Mouse (Mus musculus) MEL (cell line): ENCODE results near the gene D8Ertd738e. TPM values are rescaled to one million over a fixed set of nuclear protein-coding genes. Genes with fewer than 3 reads are reported as not detected.

Experiments used
- DNase-seq: peaks from one replicate; pipeline ENCODE4 v3.0.0; 2011; ENCODE audit warnings: low read depth, low spot score
- H3K27ac ChIP-seq: 2 replicates; pipeline ENCODE4 v1.5.1; 2012; ENCODE audit warnings: low read depth, mild to moderate bottlenecking, control low read depth, low read length, moderate library complexity; ENCODE audit not compliant: control insufficient read depth
- H3K27me3 ChIP-seq, 2 experiments: fragments of 150-350 bp in 1 of 2; sonication (generic) in 1 of 2; 2 replicates each; pipeline ENCODE4 v1.6.1; 2012; ENCODE audit warnings: low read length in 2 of 2, mild to moderate bottlenecking in 2 of 2, improper control_type of control experiment in 1 of 2, moderate library complexity in 1 of 2; ENCODE audit not compliant: insufficient read depth in 2 of 2, control insufficient read depth in 1 of 2
- H3K36me3 ChIP-seq, 2 experiments: 2 replicates each; pipeline ENCODE4 v1.6.1; 2012 to 2014; ENCODE audit warnings: low read length in 2 of 2, improper control_type of control experiment in 1 of 2, inconsistent platforms in 1 of 2, mild to moderate bottlenecking in 1 of 2; ENCODE audit not compliant: insufficient read depth in 2 of 2, control insufficient read depth in 1 of 2
- H3K4me1 ChIP-seq, 2 experiments: fragments of 150-350 bp in 1 of 2; sonication (generic) in 1 of 2; 2 replicates each; pipeline ENCODE4 v1.6.1; 2012; ENCODE audit warnings: low read length in 2 of 2, improper control_type of control experiment in 1 of 2, mild to moderate bottlenecking in 1 of 2; ENCODE audit not compliant: insufficient read depth in 2 of 2, control insufficient read depth in 1 of 2
- H3K4me3 ChIP-seq, 2 experiments: fragments of 150-350 bp in 1 of 2; sonication (generic) in 1 of 2; 2 replicates each; pipeline ENCODE4 v1.5.1; 2012; ENCODE audit warnings: low read depth in 2 of 2, low read length in 2 of 2, mild to moderate bottlenecking in 2 of 2, moderate library complexity in 2 of 2, control low read depth in 1 of 2, improper control_type of control experiment in 1 of 2; ENCODE audit not compliant: control insufficient read depth in 1 of 2, insufficient read depth in 1 of 2
- H3K79me2 ChIP-seq: 2 replicates; pipeline ENCODE4 v1.6.1; 2012; ENCODE audit warnings: mild to moderate bottlenecking, low read length, moderate library complexity; ENCODE audit not compliant: control insufficient read depth, poor library complexity, insufficient read depth
- H3K9ac ChIP-seq: 2 replicates; pipeline ENCODE4 v1.6.1; 2012; ENCODE audit warnings: low read depth, mild to moderate bottlenecking, control low read depth, low read length, moderate library complexity; ENCODE audit not compliant: control insufficient read depth, poor library complexity, severe bottlenecking
- H3K9me3 ChIP-seq: fragments of 150-350 bp; sonication (generic); replicated peaks from 2 replicates; pipeline ENCODE4 v1.6.1; 2012; ENCODE audit warnings: mild to moderate bottlenecking, low read length, improper control_type of control experiment, moderate library complexity; ENCODE audit not compliant: insufficient read depth
- BHLHE40 ChIP-seq: IDR thresholded peaks from 2 replicates; pipeline ENCODE4 v1.6.1; 2012; ENCODE audit warnings: low read depth, mild to moderate bottlenecking, inconsistent platforms, low read length, improper control_type of control experiment, borderline replicate concordance
- ELF1 ChIP-seq: IDR thresholded peaks from 2 replicates; pipeline ENCODE4 v1.6.1; 2014; ENCODE audit warnings: low read depth, mild to moderate bottlenecking, inconsistent platforms, low read length, improper control_type of control experiment, moderate library complexity
- ETS1 ChIP-seq: IDR thresholded peaks from 2 replicates; pipeline ENCODE4 v1.6.1; 2012; ENCODE audit warnings: low read depth, mild to moderate bottlenecking, inconsistent platforms, low read length, improper control_type of control experiment, moderate library complexity
- HCFC1 ChIP-seq: IDR thresholded peaks from 2 replicates; pipeline ENCODE4 v1.6.1; 2012; ENCODE audit warnings: low read depth, mild to moderate bottlenecking, inconsistent platforms, low read length, improper control_type of control experiment, moderate library complexity
- KAT2A ChIP-seq: conservative IDR thresholded peaks from 2 replicates; pipeline ENCODE4 v1.6.1; 2012; ENCODE audit warnings: low read depth, low read length, improper control_type of control experiment, inconsistent platforms
- MAX ChIP-seq: IDR thresholded peaks from 2 replicates; pipeline ENCODE4 v1.6.1; 2011; ENCODE audit warnings: low read length, improper control_type of control experiment
- MAZ ChIP-seq: IDR thresholded peaks from 2 replicates; pipeline ENCODE4 v1.6.1; 2012; ENCODE audit warnings: low read depth, mild to moderate bottlenecking, inconsistent platforms, low read length, improper control_type of control experiment
- MEF2A ChIP-seq: IDR thresholded peaks from 2 replicates; pipeline ENCODE4 v1.6.1; 2014; ENCODE audit warnings: low read depth, mild to moderate bottlenecking, inconsistent platforms, low read length, improper control_type of control experiment; ENCODE audit not compliant: poor library complexity, insufficient replicate concordance, severe bottlenecking; ENCODE audit errors: extremely low read depth
- MYC ChIP-seq: IDR thresholded peaks from 2 replicates; pipeline ENCODE4 v1.6.1; 2011; ENCODE audit warnings: low read depth, mild to moderate bottlenecking, low read length, improper control_type of control experiment, moderate library complexity
- POLR2A ChIP-seq, 2 experiments: IDR thresholded peaks; 2 replicates each; pipeline ENCODE4 v1.6.1; 2011 to 2012; ENCODE audit warnings: low read length in 2 of 2, mild to moderate bottlenecking in 2 of 2, control low read depth in 1 of 2, improper control_type of control experiment in 1 of 2, low read depth in 1 of 2, moderate library complexity in 1 of 2; ENCODE audit not compliant: control insufficient read depth in 1 of 2, insufficient read depth in 1 of 2, poor library complexity in 1 of 2
- POLR2AphosphoS2 ChIP-seq: IDR thresholded peaks from 2 replicates; pipeline ENCODE4 v1.6.1; 2011; ENCODE audit warnings: low read length, improper control_type of control experiment
- POLR2AphosphoS5 ChIP-seq: IDR thresholded peaks from 2 replicates; pipeline ENCODE4 v1.6.1; 2012; ENCODE audit warnings: low read depth, borderline replicate concordance, mild to moderate bottlenecking, inconsistent platforms, low read length, moderate library complexity, mixed read lengths
- RAD21 ChIP-seq: IDR thresholded peaks from 2 replicates; pipeline ENCODE4 v1.6.1; 2011; ENCODE audit warnings: mild to moderate bottlenecking, low read depth, low read length, improper control_type of control experiment
- RCOR1 ChIP-seq: IDR thresholded peaks from 2 replicates; pipeline ENCODE4 v1.6.1; 2012; ENCODE audit warnings: low read depth, mild to moderate bottlenecking, inconsistent platforms, low read length, improper control_type of control experiment
- SMC3 ChIP-seq: IDR thresholded peaks from 2 replicates; pipeline ENCODE4 v1.6.1; 2011; ENCODE audit warnings: low read depth, low read length, improper control_type of control experiment
- TBP ChIP-seq: IDR thresholded peaks from 2 replicates; pipeline ENCODE4 v1.8.0; 2011; ENCODE audit warnings: low read depth, low read length, improper control_type of control experiment
- UBTF ChIP-seq: IDR thresholded peaks from 2 replicates; pipeline ENCODE4 v1.6.1; 2012; ENCODE audit warnings: low read depth, mild to moderate bottlenecking, inconsistent platforms, low read length, improper control_type of control experiment, moderate library complexity, borderline replicate concordance; ENCODE audit not compliant: insufficient read depth
- USF2 ChIP-seq, 2 experiments: IDR thresholded peaks; 2 replicates each; pipeline ENCODE4 v1.6.1; 2011 to 2012; ENCODE audit warnings: improper control_type of control experiment in 2 of 2, low read length in 2 of 2, borderline replicate concordance in 1 of 2, inconsistent platforms in 1 of 2, low read depth in 1 of 2, mild to moderate bottlenecking in 1 of 2; ENCODE audit not compliant: insufficient read depth in 1 of 2
- ZC3H11A ChIP-seq: IDR thresholded peaks from 2 replicates; pipeline ENCODE4 v1.6.1; 2012; ENCODE audit warnings: low read depth, mild to moderate bottlenecking, inconsistent platforms, low read length, improper control_type of control experiment
- ZKSCAN1 ChIP-seq: IDR thresholded peaks from 2 replicates; pipeline ENCODE4 v1.6.1; 2012; ENCODE audit warnings: low read depth, mild to moderate bottlenecking, inconsistent platforms, low read length, improper control_type of control experiment, moderate library complexity
- ZMIZ1 ChIP-seq: IDR thresholded peaks from 2 replicates; pipeline ENCODE4 v1.6.1; 2012; ENCODE audit warnings: low read depth, mild to moderate bottlenecking, inconsistent platforms, low read length, improper control_type of control experiment, moderate library complexity
- polyA plus RNA-seq, 2 experiments: library from polyadenylated mRNA; stranded (reverse) in 1 of 2; unstranded in 1 of 2; fragments of >175 nt in 1 of 2; fragments of >200 nt in 1 of 2; gene quantifications; 2 replicates each; pipeline versions ENCODE4 v1.2.1 to v1.2.4; 2012; ENCODE audit warnings: low replicate concordance in 2 of 2, low read depth in 1 of 2; ENCODE audit not compliant: insufficient read length in 2 of 2, insufficient read depth in 1 of 2, missing spikeins in 1 of 2
- total RNA-seq: library from RNA; depleted of rRNA; stranded (reverse); fragments of 300-350 nt; gene quantifications from 2 replicates; pipeline ENCODE4 v1.2.3, GENCODE M21; 2012

The D8Ertd738e gene
- total and polyA plus RNA-seq, 3 experiments, result 149 to 164 TPM; not detected in 1

DNA sequence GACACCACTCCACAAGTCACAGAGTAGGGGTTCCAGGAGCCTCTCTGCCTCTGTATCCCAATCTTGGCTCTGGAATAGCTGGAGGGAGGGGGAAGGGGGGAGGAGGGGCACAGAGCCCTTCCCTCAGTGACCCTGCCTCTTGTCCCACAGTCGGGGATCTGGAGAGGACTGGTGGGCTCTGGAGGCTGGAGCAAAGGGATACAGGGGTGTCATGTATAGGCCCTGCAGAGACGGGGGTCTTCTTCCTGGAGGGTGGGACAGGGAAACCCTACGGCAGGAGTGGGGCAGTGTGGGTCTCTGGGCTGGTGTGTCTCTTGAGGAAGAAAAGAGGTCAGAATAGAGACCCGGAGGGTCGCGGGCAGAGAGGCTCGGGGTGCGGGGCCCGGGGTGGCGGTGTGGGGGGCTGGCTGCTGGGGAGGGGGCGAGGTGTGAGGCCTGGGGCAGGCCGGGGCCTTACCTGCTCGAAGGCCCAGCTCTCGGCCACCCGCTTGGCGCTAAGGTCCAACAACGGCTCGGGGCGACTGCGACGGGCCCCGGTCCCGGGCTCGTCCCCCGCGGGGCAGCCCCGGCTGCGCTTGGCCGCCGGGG, 13.0 kb downstream of the D8Ertd738e start:
- H3K79me2 ChIP-seq, result no peaks in the 10 kb centered on the region; the same call in 1 of the 2 replicates
- peaks cover 2 to 6% of the 10 kb centered on the region in 2 experiments; a peak in 2 of 4 replicates for H3K4me1 ChIP-seq
- H3K27me3 ChIP-seq, result no peaks in the 10 kb centered on the region
- 0 out of 4 replicates have a peak, but pooled peaks of 1 of the 2 experiments have one; percentile 31 for TF ChIP-seq POLR2A (IDR thresholded peaks at IDR 0.05; ENCODE audit: control insufficient read depth in 1 of 2, insufficient read depth in 1 of 2, low read depth in 1 of 2, low read length in 2 of 2, poor library complexity in 1 of 2)
- TF ChIP-seq USF2 (IDR thresholded peaks at IDR 0.05; ENCODE audit: borderline replicate concordance in 1 of 2, insufficient read depth in 1 of 2, low read depth in 1 of 2, low read length in 2 of 2), result no peak
- peak; percentile 62 for TF ChIP-seq MAZ
- H3K27ac ChIP-seq, result no peak overlapping the region
- no peaks in the 10 kb centered on the region for H3K9me3 ChIP-seq
- H3K36me3 ChIP-seq, result peaks cover 0 to 5% of the 10 kb centered on the region in 2 experiments; a peak in 1 of 4 replicates
- DNase-seq, result no peak
- H3K4me3 ChIP-seq, result peak overlapping the region; percentile 58 to 59
- H3K9ac ChIP-seq, result peak overlapping the region; percentile 73

DNA sequence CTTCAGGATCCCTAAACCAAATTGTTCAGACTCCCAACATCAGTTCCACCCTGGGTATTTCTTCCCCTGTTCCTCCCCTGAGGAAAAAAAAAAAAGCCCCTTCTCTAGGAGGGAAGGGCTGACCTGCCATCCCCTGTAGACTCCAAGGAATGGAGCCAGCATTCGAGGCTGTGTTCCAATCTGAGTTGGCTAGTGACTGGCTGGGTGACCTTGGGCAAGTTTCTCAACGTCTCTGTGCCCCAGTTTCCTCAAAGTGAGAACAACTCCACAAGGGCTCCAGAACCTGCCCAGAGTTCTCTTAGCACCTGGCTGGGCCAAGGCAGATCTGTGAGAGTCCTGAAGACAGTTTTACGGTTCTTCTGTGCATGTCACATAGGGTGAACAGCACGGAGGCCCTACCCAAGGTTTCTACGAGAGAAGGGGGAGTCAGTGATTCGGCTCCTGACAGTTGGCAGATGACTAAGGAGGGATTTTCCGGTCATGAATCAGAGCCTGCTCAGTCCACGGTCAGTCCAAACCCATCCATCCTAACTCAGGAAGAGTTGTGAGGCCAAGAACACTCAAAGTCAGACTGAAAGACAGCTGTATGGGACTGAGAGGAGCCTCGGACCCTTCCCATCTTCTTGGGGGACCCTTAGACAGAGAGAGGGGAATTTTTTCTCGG, 13.6 kb downstream of the D8Ertd738e start:
- no peaks in the 10 kb centered on the region for H3K27me3 ChIP-seq
- H3K79me2 ChIP-seq, result no peaks in the 10 kb centered on the region; the same call in 1 of the 2 replicates
- peaks cover 0 to 5% of the 10 kb centered on the region in 2 experiments; a peak in 1 of 4 replicates for H3K36me3 ChIP-seq
- peak overlapping the region; percentile 73 for H3K9ac ChIP-seq
- no peaks in the 10 kb centered on the region for H3K9me3 ChIP-seq
- H3K4me1 ChIP-seq, result peaks cover 2 to 6% of the 10 kb centered on the region in 2 experiments; a peak in 2 of 4 replicates
- peak overlapping the region; percentile 58 to 59 for H3K4me3 ChIP-seq
- no peak for TF ChIP-seq POLR2A (IDR thresholded peaks at IDR 0.05; ENCODE audit: control insufficient read depth in 1 of 2, insufficient read depth in 1 of 2, low read depth in 1 of 2, low read length in 2 of 2, poor library complexity in 1 of 2)
- no peak for TF ChIP-seq KAT2A
- TF ChIP-seq UBTF, result no peak
- TF ChIP-seq RAD21, result no peak
- TF ChIP-seq RCOR1, result no peak
- TF ChIP-seq MAX, result no peak
- TF ChIP-seq POLR2AphosphoS2, result no peak
- no peak for TF ChIP-seq POLR2AphosphoS5
- no peak for TF ChIP-seq BHLHE40
- TF ChIP-seq ZKSCAN1, result no peak
- TF ChIP-seq SMC3, result no peak
- TF ChIP-seq ZMIZ1, result no peak
- no peak for TF ChIP-seq ZC3H11A
- no peak for TF ChIP-seq TBP
- TF ChIP-seq MEF2A, result no peak
- TF ChIP-seq MYC, result no peak
- TF ChIP-seq ETS1, result no peak
- TF ChIP-seq HCFC1, result no peak
- no peak for TF ChIP-seq USF2 (IDR thresholded peaks at IDR 0.05; ENCODE audit: borderline replicate concordance in 1 of 2, insufficient read depth in 1 of 2, low read depth in 1 of 2, low read length in 2 of 2)
- no peak for TF ChIP-seq ELF1
- DNase-seq, result no peak
- no peak overlapping the region for H3K27ac ChIP-seq
